Mouse (Mus musculus) embryonic fibroblast, embryonic 13.5 days (primary cell): ENCODE results near the gene Rbfox3.

Source experiments
- CTCF ChIP-seq: IDR thresholded peaks from 2 replicates; pipeline ENCODE4 v1.5.1; 2011; ENCODE audit warnings: mild to moderate bottlenecking, control low read depth, low read length, moderate library complexity, borderline replicate concordance; ENCODE audit not compliant: insufficient read depth
- POLR2A ChIP-seq: IDR thresholded peaks from 2 replicates; pipeline ENCODE4 v1.6.1; 2011; ENCODE audit warnings: low read depth, mild to moderate bottlenecking, control low read depth, low read length, moderate library complexity

GRCm38 (mm10) chr11:118459536-118459935, 451.9 kb downstream of the Rbfox3 start:
- TF ChIP-seq CTCF = no peak
- no peak for TF ChIP-seq POLR2A
